Mouse (Mus musculus): ENCODE measurements around the gene Gm17304.

Gm17304 gene

DNA sequence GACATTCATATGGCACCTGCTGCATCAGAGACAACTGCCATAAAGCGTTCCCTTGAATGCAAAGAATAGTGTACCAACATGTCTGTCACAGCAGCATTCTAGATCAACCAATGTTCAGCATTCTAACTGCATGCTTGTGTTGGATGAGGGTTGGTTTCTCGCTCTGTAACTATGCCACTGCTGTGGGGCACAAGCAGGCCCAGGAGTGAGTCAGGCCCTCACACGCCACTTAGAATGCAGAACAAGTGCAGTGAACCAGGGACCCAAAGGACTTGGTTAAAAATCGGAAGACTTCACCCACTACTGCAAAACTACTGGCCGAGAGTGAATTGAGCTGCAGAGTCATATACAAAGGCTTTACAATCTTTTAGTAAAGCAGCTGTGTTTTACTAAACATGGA is 13.3 kb downstream of the Gm17304 start:
- DNase-seq (ENCODE audit: low spot score in 2 of 2) = no peak

DNA sequence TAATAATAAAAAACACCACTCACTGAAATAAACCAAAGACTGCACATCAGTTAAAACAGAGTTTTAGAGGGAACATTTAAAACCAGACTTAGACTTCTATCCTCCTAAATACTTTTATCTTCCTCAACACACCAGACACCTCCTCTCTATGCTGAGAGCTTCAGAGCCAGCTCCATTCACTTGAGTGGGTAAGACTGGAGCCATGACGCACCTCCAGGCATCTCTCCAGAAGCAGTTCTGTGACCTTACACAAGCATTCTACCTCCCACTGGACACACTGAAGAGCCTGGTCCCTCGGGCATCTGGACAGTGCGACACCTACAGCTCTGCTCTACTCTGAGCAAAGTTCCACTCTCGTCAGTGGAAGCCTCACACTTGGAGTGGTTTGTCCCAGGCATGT is 14.4 kb downstream of the Gm17304 start:
- DNase-seq (ENCODE audit: low spot score in 2 of 2) = no peak

DNA sequence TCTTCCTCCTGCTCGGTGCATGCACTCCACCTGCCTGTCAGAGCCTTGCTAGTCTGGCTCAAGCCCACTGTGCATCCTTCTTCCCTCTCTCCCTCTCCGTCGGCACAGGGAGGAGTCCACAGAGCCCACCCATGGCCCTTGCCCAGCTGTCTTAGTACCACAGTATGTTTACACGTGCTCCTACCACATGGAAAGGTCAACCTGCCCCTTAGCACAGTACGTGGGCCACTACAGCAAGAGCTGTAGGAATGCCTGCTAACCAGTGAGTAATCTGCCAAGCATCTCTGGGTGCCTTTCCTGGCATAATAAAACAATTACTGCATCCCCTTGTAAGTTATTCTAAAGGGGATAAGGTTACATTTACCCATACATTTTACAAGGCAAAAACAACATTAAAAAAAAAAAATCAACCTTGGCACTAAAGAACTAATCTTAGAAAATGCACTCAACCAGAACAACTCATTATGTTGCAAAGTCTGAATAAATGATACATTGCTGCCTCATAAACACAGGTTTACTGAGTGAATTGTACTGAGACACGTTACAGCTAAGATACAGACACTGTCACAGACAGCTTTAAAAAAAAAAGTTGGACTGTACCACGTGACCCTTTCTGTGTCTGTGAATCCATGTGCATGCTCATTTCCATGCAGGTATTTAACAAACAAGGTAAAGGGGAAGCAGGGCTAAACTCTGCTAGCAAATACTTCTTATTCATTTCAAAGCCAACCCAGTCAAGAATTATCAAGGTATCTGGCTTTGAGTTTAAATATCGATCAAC is 19.7 kb downstream of the Gm17304 start:
- no peak for DNase-seq (ENCODE audit: low spot score in 2 of 2)

DNA sequence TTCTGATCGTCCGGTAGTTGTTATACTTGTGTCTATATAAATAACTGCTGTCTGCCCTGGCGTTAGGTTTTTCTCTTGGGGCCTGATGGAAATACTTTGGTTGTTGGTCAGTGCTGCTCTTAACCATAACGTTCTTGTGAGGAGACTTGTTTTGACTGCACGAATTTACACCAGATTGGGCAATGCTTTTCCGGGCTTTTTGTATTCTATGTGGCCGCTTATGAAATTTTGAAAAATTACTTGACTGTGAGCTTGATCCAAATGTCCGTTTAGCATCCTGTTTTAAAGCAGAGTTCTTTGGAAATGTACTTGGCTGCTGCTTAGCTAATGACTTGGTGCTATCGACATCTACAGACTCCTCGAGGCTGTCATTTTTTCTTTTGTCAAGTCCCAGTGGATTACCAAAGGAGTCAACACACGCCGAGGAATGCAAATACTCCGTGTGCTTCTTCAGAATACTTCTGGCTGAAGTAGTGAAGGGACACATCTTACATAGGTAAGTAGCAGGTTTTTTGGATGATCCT is 27.6 kb downstream of the Gm17304 start:
- DNase-seq (ENCODE audit: low spot score in 2 of 2) = no peak

DNA sequence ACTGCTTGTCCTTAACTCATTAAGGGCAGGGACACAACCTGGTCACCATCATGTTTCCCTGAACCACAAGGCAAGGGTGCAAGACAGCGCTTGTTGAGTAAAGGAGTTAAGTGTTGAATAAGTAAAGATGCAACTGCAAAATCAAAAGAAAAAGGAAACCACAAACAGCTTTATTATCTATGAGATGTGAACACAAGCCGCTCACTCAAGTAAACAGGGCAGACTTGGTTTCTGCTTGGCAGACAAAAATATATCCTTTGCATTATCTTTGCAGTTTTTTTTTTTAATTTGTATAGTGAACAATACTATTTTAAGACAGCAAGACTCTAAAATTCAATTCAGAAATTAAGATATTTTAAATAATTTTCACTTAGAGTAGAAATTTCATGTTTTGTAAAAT is 30.7 kb downstream of the Gm17304 start:
- no peak for DNase-seq (ENCODE audit: low spot score in 2 of 2)

DNA sequence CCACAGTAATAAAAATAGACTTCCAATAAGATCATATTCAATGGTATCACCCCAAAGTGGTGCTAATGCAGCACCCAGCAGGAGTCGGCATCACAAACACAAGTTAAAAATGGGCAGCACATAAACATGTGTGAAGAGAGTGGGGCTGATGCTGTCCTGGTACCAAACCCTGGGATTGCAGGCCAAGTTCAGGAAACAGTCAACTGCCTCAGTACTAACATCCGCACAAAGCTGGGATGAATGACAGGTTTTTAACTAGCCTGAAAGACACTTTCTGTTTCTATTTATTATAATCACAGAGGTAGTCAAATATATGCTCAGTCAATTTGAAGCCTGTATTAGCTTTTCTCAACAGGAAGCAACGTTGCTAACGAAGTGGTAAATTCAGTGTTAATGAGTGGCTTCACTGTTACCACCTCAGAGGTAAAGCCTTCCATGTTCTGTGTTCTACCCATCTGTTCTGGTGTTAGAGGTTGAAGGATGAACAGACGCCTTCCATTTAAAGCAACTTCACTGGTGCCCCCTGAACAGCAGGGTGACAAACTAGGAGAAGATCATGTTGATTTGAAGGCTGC is 31.4 kb downstream of the Gm17304 start:
- no peak for DNase-seq (ENCODE audit: low spot score in 2 of 2)

DNA sequence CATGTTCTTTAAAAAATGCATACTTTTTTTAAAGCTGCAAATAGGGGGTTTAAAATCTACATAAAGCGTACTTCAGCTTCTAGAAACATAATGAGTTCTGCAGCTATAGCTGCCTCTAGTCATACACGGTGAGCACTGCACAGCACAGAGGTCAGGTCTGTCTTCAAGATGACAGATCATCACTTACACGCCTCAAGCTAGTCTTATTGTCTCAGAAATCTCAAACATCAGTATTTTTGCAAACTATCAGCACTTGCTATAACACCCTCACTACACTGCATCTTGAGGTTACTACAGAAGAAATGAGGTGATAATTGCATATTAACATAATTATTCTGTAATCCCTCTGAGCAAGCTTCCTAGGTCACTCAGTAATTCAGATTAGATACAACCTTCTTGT is 33.0 kb downstream of the Gm17304 start:
- DNase-seq (ENCODE audit: low spot score in 2 of 2) = no peak

DNA sequence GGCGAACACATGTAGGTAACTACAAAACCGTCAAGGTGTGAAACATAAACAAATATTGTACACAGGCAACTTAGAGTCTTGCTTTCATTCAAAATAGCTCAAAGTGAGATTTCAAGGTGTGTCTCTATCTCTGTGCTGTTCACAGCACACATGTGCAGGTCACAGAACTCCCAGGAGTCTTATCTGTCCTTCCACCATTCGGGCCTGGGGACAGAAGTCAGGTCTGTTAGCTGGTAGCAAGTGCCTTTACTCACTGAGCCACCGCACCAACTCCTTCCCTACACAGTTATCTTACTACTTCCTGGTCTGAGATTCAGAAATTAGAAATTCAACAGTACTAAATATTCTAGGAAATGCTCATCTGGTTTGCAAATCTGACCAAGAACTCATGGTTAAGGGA is 34.5 kb downstream of the Gm17304 start:
- DNase-seq (ENCODE audit: low spot score in 2 of 2) = no peak

DNA sequence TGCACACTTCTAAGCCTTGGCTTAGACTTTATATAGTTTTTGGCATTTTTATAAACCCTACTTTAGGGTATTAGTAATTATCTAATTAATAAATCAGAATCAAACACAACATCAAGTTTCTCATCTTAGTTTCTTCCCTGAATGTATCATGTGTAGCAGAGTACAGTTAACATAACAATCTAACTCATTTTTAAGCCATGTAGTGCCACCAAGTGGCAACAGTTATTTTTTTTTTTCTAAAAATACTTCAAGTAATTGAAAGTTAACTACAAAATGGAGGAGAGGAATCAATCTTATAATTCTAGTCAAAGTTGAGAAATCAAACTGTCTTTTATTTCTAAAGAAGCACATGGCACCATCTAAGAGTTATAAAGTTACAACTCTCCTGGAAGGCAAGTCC is 40.5 kb downstream of the Gm17304 start:
- DNase-seq (ENCODE audit: low spot score in 2 of 2) = no peak

DNA sequence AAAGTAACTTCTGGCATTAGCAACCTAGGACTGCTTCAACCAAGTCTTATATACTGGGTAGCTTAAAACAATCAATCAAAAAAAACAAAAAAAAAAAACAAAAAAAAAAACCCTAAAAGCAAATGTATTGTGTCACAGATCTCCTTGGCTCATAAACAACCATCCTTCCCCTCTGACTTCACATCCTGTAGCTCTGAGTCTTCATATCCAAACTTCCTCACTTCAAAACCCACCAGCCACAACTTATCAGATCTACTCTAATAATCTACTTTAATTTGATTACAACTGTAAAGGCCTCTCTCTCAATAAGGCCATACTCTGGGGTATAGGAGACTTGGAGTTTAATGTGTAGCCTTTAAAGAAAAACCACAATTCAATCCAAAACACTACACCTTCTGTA is 41.1 kb downstream of the Gm17304 start:
- DNase-seq (ENCODE audit: low spot score in 2 of 2) = no peak

DNA sequence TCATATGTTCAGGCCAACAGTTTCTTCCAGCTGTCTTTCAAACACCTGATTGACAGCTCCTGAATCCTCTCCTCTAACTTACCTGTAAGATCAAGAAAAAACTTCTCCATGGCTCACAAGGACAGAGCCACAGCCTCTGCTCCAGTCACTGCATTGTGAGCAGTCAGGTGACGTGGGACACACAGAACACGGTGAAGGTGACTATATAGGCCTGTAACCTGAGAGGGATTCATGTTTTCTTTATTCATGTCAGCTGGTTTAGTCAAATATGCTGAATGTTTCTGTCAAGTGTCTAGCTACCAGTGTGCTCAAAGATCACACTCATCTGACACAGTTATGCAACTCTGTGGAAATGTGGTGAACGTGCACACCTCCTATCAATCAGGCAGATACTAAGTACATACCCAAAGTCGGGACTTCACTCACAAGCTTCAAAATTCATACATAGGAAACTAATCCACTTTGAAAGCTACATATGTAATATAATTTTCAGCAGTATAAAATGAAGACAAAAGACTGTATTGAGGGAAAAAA is 43.4 kb downstream of the Gm17304 start:
- no peak for DNase-seq (ENCODE audit: low spot score in 2 of 2)

DNA sequence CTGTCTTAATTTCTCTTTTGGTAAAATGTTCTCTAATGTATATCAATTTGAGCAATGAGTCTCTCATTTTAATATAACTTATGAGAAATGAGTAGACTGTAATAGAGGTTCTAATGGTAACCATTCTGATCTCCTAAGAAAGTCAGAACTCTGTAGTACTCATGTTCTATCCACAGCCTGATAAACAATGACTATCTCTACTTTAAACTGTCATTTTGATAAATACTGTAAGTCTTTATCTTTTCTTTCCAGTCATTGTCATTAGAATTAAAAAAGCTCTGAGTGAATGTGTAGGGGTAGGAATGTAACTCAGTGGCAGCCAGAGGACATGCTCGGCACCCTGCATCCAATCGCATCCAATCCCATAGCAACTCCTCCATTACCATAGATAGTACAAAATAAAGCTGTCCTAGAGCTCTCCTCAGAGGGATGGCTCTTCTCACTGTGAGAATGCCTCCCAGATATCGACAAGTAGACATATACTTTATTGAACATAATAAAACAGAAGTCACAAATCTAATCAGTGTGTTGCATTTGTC is 44.0 kb downstream of the Gm17304 start:
- DNase-seq (ENCODE audit: low spot score in 2 of 2) = no peak

Measured in spleen, postnatal 10 days (tissue).